Mouse (Mus musculus): ENCODE data around the gene Rbm25. TPM values are rescaled to one million over a fixed set of nuclear protein-coding genes. Genes with fewer than 3 reads are reported as not detected.

The Rbm25 gene
- polyA plus RNA-seq, 1 experiment from 2014 or later: 236 TPM

DNA sequence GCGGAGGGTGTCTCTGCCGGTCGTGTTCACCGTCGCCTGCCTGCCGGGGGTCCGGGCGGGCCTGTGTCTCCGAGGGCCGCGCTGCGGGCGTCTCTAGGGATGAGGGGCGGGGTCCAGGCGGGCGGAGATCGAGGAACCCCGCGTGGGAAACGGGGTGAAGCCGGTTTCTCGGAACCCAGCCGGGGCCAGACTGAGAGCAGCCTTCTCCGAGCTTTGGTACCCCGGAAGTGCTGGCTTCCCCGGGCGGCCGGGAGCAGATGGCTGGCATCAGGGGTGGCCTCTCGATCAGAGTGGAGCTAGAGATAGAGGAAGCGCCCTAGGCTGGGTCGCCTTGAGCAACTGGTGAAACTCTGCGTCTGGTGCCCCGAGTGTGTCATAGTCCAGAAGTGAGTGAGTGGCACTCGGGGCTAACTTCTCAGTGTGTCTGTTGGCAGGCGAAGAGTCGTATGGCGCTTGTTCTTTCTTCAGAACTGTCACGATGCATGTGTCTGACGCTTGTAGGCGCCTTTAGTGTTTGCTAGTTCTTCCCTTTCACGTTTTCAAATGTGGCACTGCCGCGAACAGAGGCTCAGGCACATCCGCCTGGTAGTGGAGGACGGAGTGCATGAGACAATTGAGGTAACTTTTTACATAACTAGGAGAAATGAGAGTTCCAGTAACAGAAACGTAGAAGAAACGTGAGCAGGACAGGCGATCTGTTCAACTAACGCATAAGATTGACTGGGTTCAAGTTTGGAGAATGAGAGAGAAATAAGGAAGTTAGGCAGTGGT, 57.5 kb downstream of the Rbm25 start:
- Histone ChIP-seq H3K9me3 (replicated peaks; ENCODE audit: control insufficient read depth, low read length, poor library complexity, severe bottlenecking) (no peaks in the 10 kb centered on the region), H3K4me2 (ENCODE audit: low read length) (peak overlapping the region; percentile 80), H3K4me3 (ENCODE audit: low read depth, low read length) (peak overlapping the region; percentile 97), H3K36me3 (ENCODE audit: control insufficient read depth, insufficient read depth, low read length) (peaks cover 2% of the 10 kb centered on the region; the same call in 1 of the 2 replicates), H3K27ac (ENCODE audit: low read length) (peak overlapping the region; percentile 94), H3K27me3 (ENCODE audit: control insufficient read depth, insufficient read depth, low read depth, low read length) (no peaks in the 10 kb centered on the region), H3K4me1 (ENCODE audit: control insufficient read depth, insufficient read depth, low read length) (peaks cover 18% of the 10 kb centered on the region), H3K9ac (ENCODE audit: low read depth, low read length) (peak overlapping the region; percentile 91)
- WGBS: under 1% methylated on average over 49 of the region's 49 CpGs
- ATAC-seq: peak; percentile 86

DNA sequence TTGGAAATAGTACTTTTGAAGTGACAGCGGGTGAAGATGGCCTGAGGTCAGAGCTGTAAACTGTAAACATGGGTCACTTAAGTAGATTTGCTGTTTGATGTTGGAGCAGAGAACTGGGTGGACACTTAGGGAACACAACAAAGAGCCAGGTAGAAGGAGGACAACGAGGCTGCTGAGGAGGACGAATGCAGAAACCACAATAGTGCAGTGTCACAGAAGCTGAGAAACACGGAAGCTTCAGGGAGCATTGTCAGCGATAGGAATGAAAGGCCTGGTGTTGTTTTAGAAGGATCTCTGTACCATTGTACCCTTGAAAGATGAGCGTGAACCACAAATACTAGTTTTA, 58.0 kb downstream of the Rbm25 start:
- Histone ChIP-seq H3K4me2 (ENCODE audit: low read length) (peak overlapping the region; percentile 80), H3K9me3 (replicated peaks; ENCODE audit: control insufficient read depth, low read length, poor library complexity, severe bottlenecking) (no peaks in the 10 kb centered on the region), H3K27ac (ENCODE audit: low read length) (peak overlapping the region; percentile 94), H3K9ac (ENCODE audit: low read depth, low read length) (peak overlapping the region; percentile 91), H3K27me3 (ENCODE audit: control insufficient read depth, insufficient read depth, low read depth, low read length) (no peaks in the 10 kb centered on the region), H3K36me3 (ENCODE audit: control insufficient read depth, insufficient read depth, low read length) (peaks cover 2% of the 10 kb centered on the region; the same call in 1 of the 2 replicates), H3K4me3 (ENCODE audit: low read depth, low read length) (peak overlapping the region; percentile 97), H3K4me1 (ENCODE audit: control insufficient read depth, insufficient read depth, low read length) (peaks cover 18% of the 10 kb centered on the region)
- 32% methylated on average over 6 of the region's 6 CpGs for WGBS
- no peak for ATAC-seq

DNA sequence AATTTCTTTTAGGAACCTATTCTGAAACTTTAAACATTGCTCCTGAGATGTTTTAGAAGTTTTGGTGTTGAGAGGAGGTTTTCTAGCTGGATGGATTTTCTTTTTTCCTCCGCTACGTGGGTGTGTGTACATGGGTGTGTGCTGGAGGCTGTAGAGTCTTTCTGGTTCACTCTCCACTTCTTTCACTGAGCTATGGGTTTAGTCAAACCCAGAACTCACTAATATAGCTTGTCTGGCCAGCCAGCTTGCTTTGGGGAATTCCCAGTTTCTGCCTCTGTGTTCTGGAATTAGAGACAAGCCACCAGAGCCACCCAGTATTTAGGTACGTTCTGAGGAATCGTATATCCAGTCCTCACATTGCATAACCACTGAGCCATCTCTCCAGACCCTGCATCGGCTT, 63.0 kb downstream of the Rbm25 start:
- 91% methylated on average over 5 of the region's 5 CpGs for WGBS
- Histone ChIP-seq H3K4me1 (ENCODE audit: control insufficient read depth, insufficient read depth, low read length) (peaks cover 15% of the 10 kb centered on the region), H3K9ac (ENCODE audit: low read depth, low read length) (no peak overlapping the region), H3K9me3 (replicated peaks; ENCODE audit: control insufficient read depth, low read length, poor library complexity, severe bottlenecking) (no peaks in the 10 kb centered on the region), H3K36me3 (ENCODE audit: control insufficient read depth, insufficient read depth, low read length) (peaks cover 2% of the 10 kb centered on the region; the same call in 1 of the 2 replicates), H3K27ac (ENCODE audit: low read length) (no peak overlapping the region), H3K27me3 (ENCODE audit: control insufficient read depth, insufficient read depth, low read depth, low read length) (no peaks in the 10 kb centered on the region), H3K4me2 (ENCODE audit: low read length) (no peak overlapping the region), H3K4me3 (ENCODE audit: low read depth, low read length) (no peak overlapping the region)
- no peak for ATAC-seq

GRCm38 (mm10) chr12:83694669-83695068, 63.6 kb downstream of the Rbm25 start:
- H3K27ac ChIP-seq (ENCODE audit: low read length): no peak overlapping the region
- no peaks in the 10 kb centered on the region for H3K27me3 ChIP-seq (ENCODE audit: control insufficient read depth, insufficient read depth, low read depth, low read length)
- WGBS: 90% methylated on average over 3 of the region's 3 CpGs
- H3K4me3 ChIP-seq (ENCODE audit: low read depth, low read length): no peak overlapping the region
- peaks cover 8% of the 10 kb centered on the region for H3K4me1 ChIP-seq (ENCODE audit: control insufficient read depth, insufficient read depth, low read length)
- no peak for ATAC-seq
- H3K9ac ChIP-seq (ENCODE audit: low read depth, low read length): no peak overlapping the region
- H3K4me2 ChIP-seq (ENCODE audit: low read length): no peak overlapping the region
- H3K9me3 ChIP-seq (replicated peaks; ENCODE audit: control insufficient read depth, low read length, poor library complexity, severe bottlenecking): no peaks in the 10 kb centered on the region
- peaks cover 2% of the 10 kb centered on the region; the same call in 1 of the 2 replicates for H3K36me3 ChIP-seq (ENCODE audit: control insufficient read depth, insufficient read depth, low read length)

GRCm38 (mm10) chr12:83698637-83699036, 67.6 kb downstream of the Rbm25 start:
- Histone ChIP-seq H3K27ac (ENCODE audit: low read length) (no peak overlapping the region), H3K9me3 (replicated peaks; ENCODE audit: control insufficient read depth, low read length, poor library complexity, severe bottlenecking) (no peaks in the 10 kb centered on the region), H3K4me2 (ENCODE audit: low read length) (no peak overlapping the region), H3K4me1 (ENCODE audit: control insufficient read depth, insufficient read depth, low read length) (no peaks in the 10 kb centered on the region), H3K4me3 (ENCODE audit: low read depth, low read length) (no peak overlapping the region), H3K36me3 (ENCODE audit: control insufficient read depth, insufficient read depth, low read length) (no peaks in the 10 kb centered on the region), H3K27me3 (ENCODE audit: control insufficient read depth, insufficient read depth, low read depth, low read length) (no peaks in the 10 kb centered on the region), H3K9ac (ENCODE audit: low read depth, low read length) (no peak overlapping the region)
- no peak for ATAC-seq
- 92% methylated on average over 4 of the region's 4 CpGs for WGBS

GRCm38 (mm10) chr12:83701608-83702007, 70.6 kb downstream of the Rbm25 start:
- no peak overlapping the region for H3K9ac ChIP-seq (ENCODE audit: low read depth, low read length)
- ATAC-seq: no peak
- no peaks in the 10 kb centered on the region for H3K4me1 ChIP-seq (ENCODE audit: control insufficient read depth, insufficient read depth, low read length)
- H3K9me3 ChIP-seq (replicated peaks; ENCODE audit: control insufficient read depth, low read length, poor library complexity, severe bottlenecking): no peaks in the 10 kb centered on the region
- H3K27ac ChIP-seq (ENCODE audit: low read length): no peak overlapping the region
- H3K4me3 ChIP-seq (ENCODE audit: low read depth, low read length): no peak overlapping the region
- WGBS: 89% methylated on average over 7 of the region's 7 CpGs
- H3K36me3 ChIP-seq (ENCODE audit: control insufficient read depth, insufficient read depth, low read length): no peaks in the 10 kb centered on the region
- H3K4me2 ChIP-seq (ENCODE audit: low read length): no peak overlapping the region
- no peaks in the 10 kb centered on the region for H3K27me3 ChIP-seq (ENCODE audit: control insufficient read depth, insufficient read depth, low read depth, low read length)

- Histone ChIP-seq H3K9ac (ENCODE audit: low read depth, low read length) (no peak overlapping the region), H3K36me3 (ENCODE audit: control insufficient read depth, insufficient read depth, low read length) (no peaks in the 10 kb centered on the region), H3K27me3 (ENCODE audit: control insufficient read depth, insufficient read depth, low read depth, low read length) (no peaks in the 10 kb centered on the region), H3K4me1 (ENCODE audit: control insufficient read depth, insufficient read depth, low read length) (no peaks in the 10 kb centered on the region), H3K9me3 (replicated peaks; ENCODE audit: control insufficient read depth, low read length, poor library complexity, severe bottlenecking) (no peaks in the 10 kb centered on the region), H3K27ac (ENCODE audit: low read length) (no peak overlapping the region), H3K4me3 (ENCODE audit: low read depth, low read length) (no peak overlapping the region), H3K4me2 (ENCODE audit: low read length) (no peak overlapping the region)
- 16% methylated on average over 4 of the region's 4 CpGs for WGBS
- no peak for ATAC-seq
Measured at GRCm38 (mm10) chr12:83702796-83703195, 71.8 kb downstream of the Rbm25 start.

- Histone ChIP-seq H3K4me1 (ENCODE audit: control insufficient read depth, insufficient read depth, low read length) (no peaks in the 10 kb centered on the region), H3K4me3 (ENCODE audit: low read depth, low read length) (no peak overlapping the region), H3K27ac (ENCODE audit: low read length) (no peak overlapping the region), H3K9me3 (replicated peaks; ENCODE audit: control insufficient read depth, low read length, poor library complexity, severe bottlenecking) (no peaks in the 10 kb centered on the region), H3K4me2 (ENCODE audit: low read length) (no peak overlapping the region), H3K27me3 (ENCODE audit: control insufficient read depth, insufficient read depth, low read depth, low read length) (no peaks in the 10 kb centered on the region), H3K9ac (ENCODE audit: low read depth, low read length) (no peak overlapping the region), H3K36me3 (ENCODE audit: control insufficient read depth, insufficient read depth, low read length) (0 out of 2 replicates have a peak, but pooled peaks cover 2% of the 10 kb centered on the region)
- ATAC-seq: no peak
- 98% methylated on average over 4 of the region's 4 CpGs for WGBS
Measured at GRCm38 (mm10) chr12:83706951-83707350, 75.9 kb downstream of the Rbm25 start.

DNA sequence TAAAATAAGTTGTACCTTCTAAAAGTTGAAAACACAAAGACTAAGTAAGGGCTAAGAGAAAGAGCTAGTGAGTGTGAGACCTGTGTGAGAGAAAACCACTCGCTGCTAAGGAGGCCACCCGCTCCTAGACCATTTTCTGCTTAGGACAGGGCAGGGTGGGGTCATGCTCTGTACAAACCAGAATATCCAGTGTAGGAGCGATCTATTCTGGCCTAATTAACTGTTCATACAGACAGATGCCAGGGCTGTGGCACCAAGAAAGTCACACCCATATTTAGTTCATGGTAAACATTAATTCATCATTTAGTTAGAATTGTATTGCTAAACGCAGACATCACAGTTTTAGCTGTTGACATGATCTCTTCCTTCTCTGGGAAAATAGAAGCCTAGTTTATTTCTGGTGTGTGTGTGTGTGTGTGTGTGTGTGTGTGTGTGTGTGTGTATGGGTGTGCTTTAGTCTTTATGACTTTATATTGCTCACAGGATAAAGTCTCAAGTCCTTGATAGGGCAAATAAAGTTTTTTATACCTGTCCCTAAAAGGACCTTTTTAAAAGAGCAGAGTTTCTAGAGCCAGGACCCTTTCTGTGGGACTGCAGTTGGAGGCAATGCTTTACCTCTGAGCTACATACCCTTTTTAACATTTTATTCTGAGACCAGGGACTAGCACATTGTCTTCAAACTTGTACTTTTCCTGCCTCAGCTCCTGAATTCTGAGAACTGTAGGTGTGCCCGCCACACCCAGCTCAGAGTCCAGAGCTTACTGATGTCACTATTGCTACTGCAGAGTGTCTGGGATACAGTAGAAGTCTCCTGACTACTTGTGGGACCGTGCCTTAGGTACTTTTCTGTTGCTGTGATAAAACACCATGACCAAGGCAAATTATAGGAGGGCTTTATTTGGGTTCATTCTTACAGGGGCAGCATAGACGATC, 77.4 kb downstream of the Rbm25 start:
- Histone ChIP-seq H3K36me3 (ENCODE audit: control insufficient read depth, insufficient read depth, low read length) (peaks cover 9% of the 10 kb centered on the region), H3K9ac (ENCODE audit: low read depth, low read length) (no peak overlapping the region), H3K4me2 (ENCODE audit: low read length) (no peak overlapping the region), H3K4me3 (ENCODE audit: low read depth, low read length) (no peak overlapping the region), H3K9me3 (replicated peaks; ENCODE audit: control insufficient read depth, low read length, poor library complexity, severe bottlenecking) (no peaks in the 10 kb centered on the region), H3K27ac (ENCODE audit: low read length) (no peak overlapping the region), H3K4me1 (ENCODE audit: control insufficient read depth, insufficient read depth, low read length) (no peaks in the 10 kb centered on the region), H3K27me3 (ENCODE audit: control insufficient read depth, insufficient read depth, low read depth, low read length) (no peaks in the 10 kb centered on the region)
- no peak for ATAC-seq
- WGBS: 94% methylated on average over 7 of the region's 7 CpGs
